Mouse (Mus musculus): ENCODE results near the gene Elfn2.

Gene Elfn2

DNA sequence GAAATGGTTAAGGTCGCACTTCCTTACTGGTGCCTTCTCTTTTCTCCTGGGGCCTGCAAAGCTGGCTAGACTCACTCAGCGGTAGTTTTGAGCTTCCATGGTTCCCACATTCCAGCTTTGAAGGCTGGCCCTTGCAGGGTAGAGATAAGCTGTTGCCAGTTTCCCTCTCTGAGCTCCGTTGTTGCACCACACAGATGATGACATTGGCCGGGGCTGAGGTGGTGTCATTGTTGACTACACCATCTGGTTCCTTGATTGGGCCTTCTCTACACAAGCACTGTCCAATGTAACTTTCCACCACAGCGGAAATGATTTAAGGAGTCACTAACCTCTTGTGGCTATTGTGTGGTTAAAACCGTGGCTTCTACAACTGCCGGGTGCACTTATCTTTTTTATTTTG, 2.0 kb upstream of the Elfn2 start:
- DNase-seq (ENCODE audit: low spot score), result no peak

DNA sequence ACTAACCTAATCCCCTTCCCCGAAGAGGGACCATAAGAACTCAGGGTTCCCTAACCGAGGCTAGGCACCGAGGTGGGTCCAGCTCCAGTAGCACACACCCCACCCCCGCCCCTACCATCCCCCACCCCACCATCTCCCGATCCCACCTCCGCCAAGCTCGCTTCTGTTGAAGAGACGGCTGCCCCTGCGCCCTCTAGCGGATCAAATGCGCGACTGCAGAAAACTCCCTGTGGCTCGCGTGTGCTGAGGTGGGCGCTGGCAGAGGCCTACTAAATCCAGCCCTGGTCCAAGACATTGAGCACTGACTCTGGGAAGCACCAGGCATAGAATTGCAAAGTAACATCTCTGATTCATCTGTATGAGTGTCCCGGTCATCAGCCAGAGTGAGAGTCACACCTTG, 1.5 kb upstream of the Elfn2 start:
- peak; percentile 82 for DNase-seq (ENCODE audit: low spot score)

DNA sequence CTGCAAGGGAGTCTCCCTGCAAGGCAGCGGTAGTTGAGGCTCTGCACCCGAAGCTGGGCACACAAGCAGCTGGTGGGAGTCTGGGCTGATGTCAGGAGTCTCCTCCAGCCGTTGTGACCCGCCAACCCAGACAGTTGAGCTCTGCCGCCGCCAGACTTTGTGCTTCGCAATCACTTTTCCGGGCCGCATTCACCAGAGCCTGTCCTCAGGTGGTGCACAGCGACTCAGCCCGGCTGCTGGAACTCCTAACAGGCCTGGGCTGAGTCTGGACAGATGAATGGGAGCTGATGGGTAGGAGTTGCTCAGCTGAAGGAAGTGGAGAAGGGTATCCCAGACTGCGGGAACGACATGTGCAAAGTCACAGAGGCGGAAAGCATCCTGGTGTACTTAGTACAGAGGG, 845 bp upstream of the Elfn2 start:
- DNase-seq (ENCODE audit: low spot score), result no peak

DNA sequence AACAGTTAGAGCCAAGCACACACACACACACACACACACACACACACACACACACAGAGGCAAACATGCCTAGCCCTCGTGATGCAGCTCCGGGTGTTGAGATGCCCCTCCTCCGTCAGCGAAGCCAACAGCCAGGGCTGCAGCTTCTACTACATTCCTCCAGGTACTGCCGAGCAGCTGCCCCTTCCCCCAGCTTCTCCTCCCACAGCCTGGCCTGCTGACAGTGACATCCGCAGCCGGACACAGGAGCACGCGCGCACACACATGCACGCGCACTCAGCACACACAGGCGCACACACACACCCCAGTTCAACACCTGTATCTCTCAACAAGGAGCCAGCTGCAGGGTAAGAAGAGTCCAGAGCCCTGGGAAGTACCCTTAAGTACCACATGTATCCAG, 1.6 kb downstream of the Elfn2 start:
- no peak for DNase-seq (ENCODE audit: low spot score)

DNA sequence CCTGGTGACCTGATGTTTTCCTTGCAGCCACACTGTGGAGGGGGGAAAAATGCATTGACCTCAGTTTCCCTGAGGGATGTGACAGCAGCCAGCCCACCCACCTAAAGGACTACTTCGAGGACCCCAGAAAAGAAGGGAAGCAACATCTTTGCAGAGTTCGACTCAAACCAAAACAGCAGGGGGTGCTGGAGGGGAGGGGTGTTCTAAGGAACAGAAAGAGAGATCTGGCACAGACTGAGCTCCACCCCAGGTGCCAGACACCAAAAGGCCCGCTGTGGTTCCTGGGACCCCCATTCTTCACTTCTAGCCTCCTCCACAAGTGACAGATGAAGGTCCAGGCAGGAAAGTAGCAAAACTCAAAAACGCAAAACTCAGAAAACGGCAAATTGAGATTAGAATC, 2.7 kb downstream of the Elfn2 start:
- no peak for DNase-seq (ENCODE audit: low spot score)

DNA sequence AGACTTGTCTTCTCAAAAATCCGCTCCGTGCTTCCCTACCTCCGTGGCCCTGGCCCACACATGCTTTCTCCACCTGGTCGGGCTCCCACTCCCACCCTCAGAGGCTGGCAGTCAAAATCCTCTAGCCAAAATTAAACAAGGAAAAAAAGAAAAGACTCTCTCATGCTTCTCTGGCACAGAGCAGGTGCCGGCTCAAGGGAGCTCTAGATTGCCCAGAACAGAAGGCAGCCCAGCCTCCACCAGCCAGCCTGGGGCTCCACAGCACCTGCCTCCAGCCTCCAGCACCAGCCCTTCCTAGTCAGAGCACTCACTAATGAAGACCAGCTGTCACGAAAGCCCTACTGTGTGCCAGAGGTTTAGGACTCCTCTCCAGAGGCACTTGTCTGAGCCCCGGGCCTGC, 4.8 kb downstream of the Elfn2 start:
- no peak for DNase-seq (ENCODE audit: low spot score)

DNA sequence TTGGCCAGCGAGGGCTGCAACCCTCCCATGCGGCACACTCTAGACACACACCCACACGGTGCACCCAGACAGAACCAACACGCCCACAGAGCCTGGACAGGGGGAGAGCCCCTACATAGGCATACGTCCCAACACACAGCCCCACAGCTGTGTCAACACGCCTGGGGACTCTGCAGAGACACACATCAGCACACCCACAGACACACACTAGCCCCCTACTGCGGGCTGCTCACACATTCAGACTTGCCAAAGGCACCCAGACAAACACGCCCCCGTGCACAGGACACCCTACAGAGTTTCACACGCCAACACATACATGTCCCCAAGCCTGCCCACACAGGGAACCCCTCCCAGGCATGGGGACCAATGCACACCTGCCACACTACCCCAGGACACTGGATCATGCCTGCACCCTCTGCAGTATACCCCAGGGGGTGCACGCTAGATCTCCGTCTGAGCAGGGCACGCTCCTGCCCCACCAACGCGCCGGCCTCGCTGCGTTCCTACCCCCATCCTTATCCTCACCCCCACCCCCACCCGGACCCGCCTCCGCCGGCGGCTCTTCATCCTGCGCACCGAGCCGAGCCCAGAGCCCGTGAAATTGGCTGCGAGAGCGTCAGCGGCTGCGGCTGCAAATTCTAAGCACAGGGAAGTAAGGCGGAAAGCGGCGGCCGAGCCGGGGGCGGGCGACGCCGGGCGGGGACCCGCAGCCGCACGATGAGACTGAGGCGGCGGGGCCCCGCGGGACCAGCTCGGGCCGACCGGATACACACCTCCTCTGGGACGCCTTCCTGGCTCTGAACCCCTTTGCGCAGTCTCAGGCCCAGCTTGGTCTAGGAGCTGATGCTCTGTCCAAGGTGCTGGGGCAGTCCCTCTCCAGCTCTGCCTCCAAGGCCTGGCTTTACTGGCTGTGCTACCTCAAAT, 6.0 kb downstream of the Elfn2 start:
- DNase-seq (ENCODE audit: low spot score), result no peak

DNA sequence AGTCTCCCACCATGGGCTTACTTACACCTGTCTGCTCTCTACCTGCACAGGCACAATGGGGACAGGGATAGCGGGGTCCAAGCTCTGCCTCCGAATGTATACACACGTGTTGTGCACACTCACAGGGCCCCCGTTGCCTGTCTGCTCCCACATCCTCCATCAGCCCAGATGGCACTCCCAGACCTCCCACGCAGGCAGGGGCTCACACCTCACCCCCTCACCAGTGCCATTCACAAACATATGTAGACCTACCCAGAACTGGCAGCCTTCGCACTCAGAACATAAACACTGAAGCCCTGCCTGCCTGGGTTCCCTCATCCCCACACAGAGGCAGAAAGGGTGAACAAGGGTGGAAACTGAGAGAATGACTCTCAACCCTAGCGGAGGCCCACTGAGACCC, 6.6 kb downstream of the Elfn2 start:
- no peak for DNase-seq (ENCODE audit: low spot score)

DNA sequence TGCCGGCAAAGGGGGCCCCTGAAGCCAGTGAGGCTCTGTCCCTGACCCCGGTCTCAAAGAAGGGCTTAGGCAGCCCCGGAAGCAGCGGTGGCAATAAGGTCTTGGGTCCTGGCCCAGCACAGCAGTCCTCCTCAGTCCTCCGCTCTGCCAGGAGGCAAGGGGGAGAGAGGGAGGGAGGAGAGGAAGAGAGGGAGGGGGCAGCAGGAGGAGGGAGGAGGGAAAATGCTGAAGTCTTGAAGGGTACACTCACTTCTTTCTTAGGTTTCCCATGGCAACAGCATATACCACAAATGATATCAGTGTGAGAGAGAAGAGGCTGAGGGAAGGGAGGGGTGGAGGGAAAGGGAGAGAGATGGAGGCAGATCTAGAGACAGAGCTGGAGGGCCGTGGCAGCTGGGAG, 7.9 kb downstream of the Elfn2 start:
- DNase-seq (ENCODE audit: low spot score), result no peak

DNA sequence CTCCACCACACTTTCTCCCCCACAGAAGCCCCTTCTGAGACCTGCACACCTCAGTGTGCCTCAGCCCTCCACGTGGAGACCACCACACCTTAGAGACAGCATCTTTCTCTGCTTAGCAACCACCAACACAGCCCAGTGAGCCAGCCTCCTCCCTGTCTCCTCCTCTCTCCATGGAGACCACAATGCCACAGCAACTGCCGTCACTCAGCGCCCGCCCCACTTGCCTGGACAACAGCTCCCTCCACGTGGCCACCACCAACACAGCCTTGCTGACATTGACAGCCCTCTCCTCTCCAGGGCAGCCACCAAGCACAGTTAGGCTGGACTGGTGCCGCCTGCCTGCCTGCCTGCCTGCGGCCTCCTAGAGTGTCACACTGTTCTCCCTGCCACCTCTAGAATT, 8.8 kb downstream of the Elfn2 start:
- no peak for DNase-seq (ENCODE audit: low spot score)

DNA sequence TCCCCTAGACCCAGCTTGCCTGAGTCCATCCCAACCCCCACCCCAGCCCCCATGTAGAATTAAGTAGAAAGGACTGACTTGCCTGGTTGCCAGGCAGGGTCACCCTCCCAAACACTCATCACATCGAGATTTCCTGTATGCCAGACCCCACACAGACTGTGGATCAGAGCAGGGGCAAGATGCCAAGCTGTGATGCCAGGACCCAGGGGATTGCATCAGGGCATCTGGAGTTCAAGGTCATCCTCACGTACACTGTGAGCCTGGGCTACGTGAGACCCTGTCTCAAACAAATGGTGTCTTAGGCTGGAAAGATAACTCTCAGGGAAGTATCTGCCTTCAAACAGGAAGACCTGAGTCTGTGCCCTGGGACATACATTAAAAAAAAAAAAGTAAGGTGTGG, 11.9 kb downstream of the Elfn2 start:
- DNase-seq (ENCODE audit: low spot score), result no peak

DNA sequence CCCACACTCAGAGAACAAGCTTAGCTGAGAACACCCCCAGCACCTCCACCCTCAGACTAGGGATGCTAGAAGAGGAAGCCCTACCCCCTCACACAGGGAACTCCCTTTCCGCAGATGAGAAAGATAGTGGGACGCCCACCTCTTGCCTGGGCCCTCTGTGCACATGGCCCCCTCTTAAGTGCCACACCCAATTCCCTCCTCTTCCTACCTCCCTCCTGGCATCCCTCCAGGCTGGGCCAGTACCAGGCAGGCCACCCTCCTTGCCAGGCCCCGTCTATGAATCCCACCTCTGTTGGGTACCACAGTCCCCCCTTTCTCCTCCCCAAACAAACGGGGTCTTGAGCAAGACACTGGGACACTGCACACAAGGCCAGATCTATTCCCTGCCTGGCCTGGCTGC, 13.7 kb downstream of the Elfn2 start:
- DNase-seq (ENCODE audit: low spot score), result no peak

DNA sequence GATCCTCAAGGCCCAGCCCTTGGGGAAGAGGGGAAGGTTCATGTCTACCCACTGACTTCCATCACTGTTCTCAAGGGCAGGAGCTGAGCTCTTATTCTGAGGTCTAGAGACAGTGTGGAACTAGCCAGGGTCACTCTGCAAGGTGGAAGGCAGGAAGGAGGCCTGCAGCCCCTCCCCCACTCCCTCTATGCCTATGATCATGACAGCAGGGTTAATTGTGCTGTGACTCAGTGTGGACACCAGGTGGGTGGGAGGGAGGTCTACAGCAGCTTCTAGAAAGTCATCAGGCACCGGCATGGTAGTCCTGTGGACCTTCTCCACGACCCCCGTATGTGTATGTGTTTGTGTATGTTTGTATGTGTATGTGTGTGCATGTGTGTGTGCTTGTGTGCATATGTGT, 14.6 kb downstream of the Elfn2 start:
- DNase-seq (ENCODE audit: low spot score), result no peak

DNA sequence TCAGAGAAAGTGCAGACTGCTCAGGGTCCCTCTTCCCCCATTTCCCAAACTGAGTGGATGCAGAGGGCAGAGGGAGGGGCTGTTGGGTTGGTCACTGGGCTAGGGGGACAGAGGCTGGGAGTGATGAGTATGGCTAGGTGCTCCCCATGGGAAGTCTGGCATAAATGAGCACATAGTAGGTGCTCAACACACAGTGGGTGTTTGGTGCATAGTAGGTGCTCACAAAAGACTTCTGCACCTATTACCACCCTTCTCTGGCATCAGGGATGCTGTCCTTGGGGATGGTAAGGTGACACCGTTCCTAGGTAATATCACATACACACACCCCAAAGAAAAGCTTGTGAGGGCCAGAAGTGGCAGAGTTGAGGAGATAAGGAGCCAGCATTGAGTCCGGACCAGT, 18.2 kb downstream of the Elfn2 start:
- DNase-seq (ENCODE audit: low spot score), result no peak

DNA sequence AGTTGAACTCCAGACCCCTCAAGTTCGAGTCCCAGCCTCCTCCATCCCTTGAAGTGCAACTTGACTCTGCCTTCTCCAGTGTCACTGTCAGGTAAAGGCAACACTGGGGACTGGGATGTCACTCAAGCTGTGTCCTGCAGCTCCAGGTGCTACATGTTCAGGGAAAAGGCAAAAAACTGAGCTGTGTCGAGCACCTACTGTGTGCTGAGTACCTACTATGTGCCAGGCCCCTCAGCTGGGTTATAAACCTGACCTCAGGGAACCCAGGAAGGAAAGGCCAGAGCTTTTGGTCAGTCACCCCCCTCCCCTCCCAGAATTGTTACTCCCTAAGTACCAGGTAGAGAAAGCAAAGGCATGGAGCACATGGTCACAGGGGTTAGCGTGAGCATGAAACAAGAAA, 19.1 kb downstream of the Elfn2 start:
- no peak for DNase-seq (ENCODE audit: low spot score)

DNA sequence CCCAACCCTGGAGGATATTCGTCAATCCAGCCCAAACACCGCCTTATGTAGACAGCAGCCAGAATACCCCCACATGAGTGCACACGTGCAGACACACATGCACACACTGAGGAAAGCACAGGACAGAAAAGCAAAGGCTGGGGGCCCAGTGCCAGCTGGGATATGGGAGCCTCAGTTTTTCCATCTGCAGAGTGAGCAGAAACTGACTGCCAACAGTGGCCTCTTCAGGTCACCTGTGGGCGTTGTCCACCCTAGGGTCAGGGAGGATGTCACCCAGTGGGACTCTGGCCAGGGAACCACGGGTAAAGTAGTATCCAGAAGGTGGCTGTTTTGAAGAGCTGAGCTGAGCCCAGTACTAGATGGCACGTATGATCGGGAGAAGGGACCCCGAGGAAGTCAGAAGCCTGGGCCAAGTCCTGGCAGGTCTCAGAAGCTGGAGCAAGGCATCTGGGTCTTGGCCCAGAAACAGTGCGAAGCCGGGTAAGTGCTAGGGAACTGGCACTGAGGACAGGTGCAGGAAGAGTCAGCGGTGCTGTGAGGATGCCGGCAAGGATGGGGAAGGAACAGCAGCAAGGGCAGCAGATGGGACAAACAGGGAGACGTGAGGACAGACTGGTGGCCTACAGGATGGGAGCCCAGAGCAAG, 20.0 kb downstream of the Elfn2 start:
- no peak for DNase-seq (ENCODE audit: low spot score)

DNA sequence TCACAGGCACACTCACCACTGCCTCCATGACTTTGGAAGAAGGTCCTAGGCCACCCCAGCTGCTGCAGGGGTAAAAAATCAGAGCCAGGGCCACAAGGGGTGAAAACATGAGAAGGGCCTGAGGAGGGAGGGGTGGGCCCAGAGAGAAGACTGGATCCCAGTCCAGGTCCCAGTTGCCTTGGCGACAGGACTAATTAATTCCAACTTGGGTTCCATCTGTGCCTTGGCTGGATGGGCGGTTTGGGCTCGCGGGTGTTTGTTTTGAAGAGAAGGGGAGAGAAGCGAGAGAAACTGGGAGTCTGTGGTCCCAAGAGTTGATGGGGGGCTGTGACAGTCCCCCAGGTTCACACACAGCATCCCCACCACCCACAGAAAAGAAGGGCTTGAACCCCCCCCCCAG, 20.5 kb downstream of the Elfn2 start:
- no peak for DNase-seq (ENCODE audit: low spot score)

DNA sequence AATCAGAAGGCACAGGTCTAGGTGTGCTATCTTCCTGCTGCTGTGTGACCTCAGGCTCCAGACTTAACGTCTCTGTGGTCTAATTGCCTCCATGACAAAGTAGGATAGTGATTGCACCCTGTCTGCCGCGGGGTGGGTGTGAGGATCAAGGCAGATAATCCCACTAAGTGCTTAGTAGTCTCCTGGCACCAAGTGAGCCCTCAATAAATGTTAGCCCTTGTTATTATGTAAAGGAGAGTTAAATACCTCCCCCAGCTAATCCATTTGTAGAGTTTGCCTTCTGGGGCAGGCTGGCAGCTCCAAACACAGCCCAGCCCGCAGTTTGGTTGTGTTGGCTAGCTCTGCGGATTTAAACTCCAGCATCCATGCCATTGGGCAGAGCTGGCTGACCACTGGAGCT, 22.8 kb downstream of the Elfn2 start:
- DNase-seq (ENCODE audit: low spot score), result no peak

DNA sequence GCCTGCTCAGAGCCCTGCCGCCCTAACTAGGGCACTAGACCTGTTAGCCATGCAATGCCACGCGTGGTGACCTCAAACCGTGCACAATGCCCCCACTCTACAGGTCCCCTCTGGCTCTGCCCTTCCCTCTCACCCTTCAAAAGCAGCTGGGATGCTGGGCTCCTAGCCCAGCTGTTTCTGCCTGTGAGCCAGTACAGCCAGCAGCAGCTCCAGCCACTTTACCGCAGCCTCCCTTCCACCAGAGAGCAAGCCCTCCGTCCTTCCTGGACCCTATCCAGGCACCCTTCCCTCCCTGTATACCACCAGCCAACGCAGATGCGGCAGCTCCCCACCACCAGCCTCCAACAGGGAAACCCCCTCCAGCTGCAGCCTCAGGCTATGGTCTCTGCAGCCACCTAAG, 26.1 kb downstream of the Elfn2 start:
- DNase-seq (ENCODE audit: low spot score), result no peak

DNA sequence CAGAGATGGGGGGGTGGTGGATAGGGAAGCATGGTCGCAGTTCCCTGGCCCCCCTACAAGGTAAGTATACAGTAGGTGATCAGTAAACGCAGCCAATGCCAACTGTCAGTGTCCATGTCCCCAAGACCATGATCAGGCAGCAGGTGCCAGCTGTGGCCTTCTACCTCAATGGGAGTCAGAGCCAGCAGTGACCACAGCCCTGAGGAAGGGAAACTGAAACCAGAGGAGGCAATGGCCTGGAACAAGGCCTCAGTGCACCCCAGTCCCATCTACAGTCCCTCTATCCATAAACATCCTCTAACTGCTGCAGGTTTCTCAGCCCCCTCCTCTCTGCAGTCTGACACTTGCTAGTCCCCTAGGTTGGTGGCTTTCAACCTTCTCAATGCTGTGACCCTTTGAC, 27.9 kb downstream of the Elfn2 start:
- DNase-seq (ENCODE audit: low spot score), result no peak

DNA sequence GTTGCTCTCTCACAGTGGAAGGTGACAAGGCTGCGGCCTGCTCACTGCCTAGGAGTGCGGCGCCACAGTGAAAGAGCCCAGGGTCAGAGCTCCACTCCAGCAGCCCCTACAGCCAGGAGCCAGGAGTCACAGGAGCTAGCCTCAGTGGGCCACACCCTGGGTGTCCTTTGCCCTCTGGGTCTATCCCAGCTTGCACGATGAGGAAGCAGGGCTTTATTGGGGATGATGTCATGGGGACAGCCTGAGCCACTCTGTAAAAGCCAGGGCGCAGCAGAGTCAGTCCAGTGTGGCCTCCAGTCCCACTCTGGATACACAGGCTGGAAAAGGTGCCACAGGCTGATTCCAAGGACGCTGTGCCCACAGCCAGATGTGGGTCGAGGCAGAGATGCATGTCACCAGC, 31.7 kb downstream of the Elfn2 start:
- DNase-seq (ENCODE audit: low spot score), result no peak

DNA sequence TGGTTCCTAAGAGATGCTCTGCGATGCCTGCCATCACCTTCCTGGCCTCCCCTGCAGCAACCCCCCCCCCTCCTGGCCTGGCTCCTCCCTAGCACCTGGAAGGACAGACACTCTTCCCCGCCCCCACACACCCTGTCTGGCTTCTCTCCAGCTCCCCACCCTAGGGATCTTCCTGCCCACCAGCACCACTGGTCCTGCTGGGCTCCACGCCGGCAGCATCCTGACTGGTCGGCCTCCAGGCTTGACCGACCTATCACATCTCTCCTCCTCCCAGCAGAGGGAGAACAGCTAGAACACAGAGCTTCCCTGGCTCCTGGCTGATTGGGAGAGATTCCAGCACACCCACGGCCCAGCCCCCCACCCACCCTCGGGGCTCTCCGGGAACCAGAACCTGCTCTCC, 34.5 kb downstream of the Elfn2 start:
- peak; percentile 72 for DNase-seq (ENCODE audit: low spot score)

DNA sequence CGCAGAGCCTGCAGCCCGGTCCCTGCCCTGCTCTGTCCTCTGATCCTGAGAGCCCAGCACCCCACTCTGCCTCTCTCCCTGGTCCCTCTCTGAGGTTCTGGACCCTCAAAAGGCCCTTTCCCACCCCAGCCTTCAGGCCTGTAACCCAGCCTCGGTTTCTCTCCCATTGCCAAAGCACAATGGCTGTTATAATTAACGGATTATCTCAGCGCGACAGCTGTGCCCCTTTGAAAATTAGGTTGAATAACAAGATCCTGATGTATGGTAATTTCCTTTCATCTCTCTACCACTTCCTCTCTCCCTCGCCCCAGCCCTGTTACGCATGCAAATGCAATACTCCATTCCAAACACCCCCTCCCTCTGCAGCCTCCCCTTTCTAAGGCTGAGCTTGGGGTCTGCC, 35.1 kb downstream of the Elfn2 start:
- no peak for DNase-seq (ENCODE audit: low spot score)

DNA sequence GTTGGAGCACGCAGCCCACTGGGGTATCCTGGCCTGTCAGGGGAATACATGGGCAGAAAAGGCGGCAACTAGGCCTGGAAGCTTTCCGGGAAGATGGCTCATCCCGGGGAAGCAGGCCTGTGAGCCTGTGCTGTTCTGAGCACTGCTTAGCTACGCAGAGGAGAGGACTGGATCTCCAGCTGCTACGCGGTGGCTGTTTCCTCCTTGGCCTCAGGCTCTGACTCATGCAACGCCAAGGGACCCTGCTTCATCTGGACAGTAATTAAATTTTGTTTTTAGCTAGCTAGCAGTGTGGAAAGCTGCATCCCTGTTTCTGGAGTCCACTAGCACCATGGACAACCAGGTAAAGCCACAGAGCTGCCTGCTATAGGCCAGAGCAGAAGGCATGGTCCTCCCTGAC, 36.8 kb downstream of the Elfn2 start:
- no peak for DNase-seq (ENCODE audit: low spot score)

All from testis, postnatal 10 days (tissue).